Mouse (Mus musculus) heart, postnatal 4 days (tissue): Measurements from ENCODE around the gene Mrpl17. TPM values are rescaled to one million over a fixed set of nuclear protein-coding genes. Genes with fewer than 3 reads are reported as not detected.
A peak's percentile ranks its signal among the peaks of the same experiment; 100 is the strongest.
"Not testable (repeated sequence)": the region's sequence is repeated elsewhere in the genome, so short reads cannot be mapped to it uniquely, and the experiment has no call there.

Experiments
- DNase-seq: peaks from one replicate; pipeline ENCODE4 v3.0.0; 2021
- total RNA-seq, 2 experiments: library from RNA; stranded (reverse); gene quantifications; 2 replicates each; pipeline ENCODE4 v1.2.3; 2021

The Mrpl17 gene
- total RNA-seq: 100 to 1,000 TPM; 106 to 111 TPM

DNA sequence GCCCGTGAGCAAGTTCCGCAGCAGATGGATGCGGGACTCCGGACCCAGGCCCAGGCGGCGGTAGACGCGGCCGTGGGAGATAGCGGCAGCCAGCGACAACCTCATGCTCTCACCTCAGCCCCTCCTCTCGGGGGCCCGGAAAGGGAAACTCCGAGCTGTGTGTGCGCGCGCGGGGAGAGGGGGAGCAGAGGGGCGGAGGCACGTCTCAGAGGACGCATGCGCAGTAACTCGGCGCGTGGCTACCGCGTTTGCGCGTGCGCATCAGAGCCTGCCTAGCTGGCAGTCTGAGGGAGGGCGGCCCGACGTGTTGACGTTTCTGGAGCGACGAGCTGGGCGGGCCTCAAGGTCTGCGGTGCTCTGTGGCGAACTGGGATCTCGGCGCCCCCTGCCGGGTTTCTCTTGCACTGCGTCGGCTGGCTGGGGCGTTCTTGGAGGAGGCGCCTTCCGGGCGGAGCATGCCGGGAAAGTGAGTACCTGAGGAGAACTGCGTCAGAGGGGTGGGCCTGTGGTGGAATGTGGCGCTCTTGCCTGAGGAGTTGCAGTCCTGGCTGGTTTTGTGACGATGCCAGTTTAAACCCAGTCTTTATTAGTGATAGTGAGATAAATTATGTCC, at the start of gene Mrpl17:
Gene Mrpl17, minus strand, starts transcription at position 223 of the 613 bp plus-strand sequence.
- peak; percentile 100 for DNase-seq

GRCm38 (mm10) chr7:105855718-105856560, 45.0 kb upstream of the Mrpl17 start:
- not testable (repeated sequence) for DNase-seq

DNA sequence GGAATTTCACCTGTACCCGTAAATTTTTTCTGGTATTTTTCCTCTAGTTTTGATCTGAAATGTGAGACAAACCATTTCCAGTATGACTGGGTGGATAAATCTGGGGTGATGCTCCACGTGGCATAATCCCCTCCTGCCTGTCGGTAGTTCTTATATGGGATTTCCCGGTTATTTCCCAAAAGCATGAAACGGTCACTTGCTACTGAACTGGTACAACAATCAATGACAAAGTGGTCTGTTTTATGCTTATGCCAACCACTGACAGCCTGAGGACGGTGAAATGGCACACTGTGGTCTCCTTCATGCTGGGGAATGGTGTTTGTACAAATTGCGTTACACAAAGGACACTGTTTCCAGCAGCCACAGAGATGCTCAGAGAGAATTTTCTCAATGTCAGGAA, 13.4 kb upstream of the Mrpl17 start:
- no peak for DNase-seq

GRCm38 (mm10) chr7:105818483-105818882, 7.6 kb upstream of the Mrpl17 start:
- DNase-seq: no peak

DNA sequence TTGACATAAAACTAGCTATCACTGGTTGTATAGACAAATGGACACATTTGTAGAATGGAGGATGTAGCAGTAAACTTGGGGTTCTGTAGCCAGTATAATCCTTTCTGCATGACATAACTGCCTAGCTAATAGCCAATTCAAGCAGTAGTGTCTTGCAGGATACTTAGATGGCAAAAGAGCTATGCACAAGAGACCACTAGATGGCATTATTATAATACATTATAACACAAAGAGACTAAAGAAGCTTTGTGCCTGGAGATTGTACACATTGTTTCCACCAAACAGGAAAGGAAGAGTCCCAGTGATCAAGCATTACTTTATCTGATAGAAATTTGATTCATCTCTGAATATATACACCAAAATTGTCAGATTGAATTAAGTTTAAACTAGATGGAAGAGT, 5.8 kb upstream of the Mrpl17 start:
- no peak for DNase-seq

DNA sequence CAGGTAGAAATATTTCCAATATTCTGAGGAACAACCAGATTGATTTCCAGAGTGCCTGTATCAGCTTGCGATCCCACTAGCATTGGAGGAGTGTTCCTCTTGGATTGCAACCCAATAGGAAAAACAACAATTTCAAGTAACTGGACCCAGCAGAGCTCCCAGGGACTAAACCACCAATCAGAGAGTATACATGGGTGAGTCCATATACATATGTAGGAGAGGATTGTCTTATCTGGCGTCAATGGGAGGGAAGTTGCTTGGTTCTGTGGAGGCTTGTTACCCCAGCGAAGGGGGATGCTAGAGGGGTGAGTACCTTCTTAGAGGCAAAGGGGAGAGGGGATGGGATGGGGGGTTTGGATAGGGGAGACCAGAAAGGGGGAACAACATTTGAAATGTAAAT, 2.4 kb upstream of the Mrpl17 start:
- DNase-seq: no peak

- no peak for DNase-seq
Observed at GRCm38 (mm10) chr7:105812566-105812965, 1.7 kb upstream of the Mrpl17 start.

GRCm38 (mm10) chr7:105811516-105811915, 617 bp upstream of the Mrpl17 start:
- DNase-seq: no peak

- no peak for DNase-seq
Observed at GRCm38 (mm10) chr7:105810280-105810876, 521 bp downstream of the Mrpl17 start.

DNA sequence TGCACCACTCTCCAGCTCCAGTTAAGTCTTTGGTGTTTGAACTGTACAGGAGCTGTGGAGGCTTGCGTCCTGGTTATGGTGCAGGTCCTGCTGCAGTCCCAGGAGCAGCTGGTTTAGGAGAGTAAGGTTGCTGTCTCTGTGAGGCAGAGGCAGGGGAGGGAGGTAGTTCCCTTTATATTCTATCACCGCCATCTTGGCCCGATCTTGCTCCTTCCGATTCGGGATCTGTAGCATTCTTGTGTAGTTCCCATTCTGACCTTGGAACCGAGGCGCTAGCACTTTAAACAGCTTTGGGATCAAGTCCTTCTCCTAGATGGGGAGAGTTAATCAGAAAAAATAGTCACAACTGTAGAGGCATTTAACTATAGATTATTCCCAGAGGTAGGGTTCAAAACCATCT, 1.1 kb downstream of the Mrpl17 start:
- DNase-seq: no peak

GRCm38 (mm10) chr7:105808385-105808784, 2.5 kb downstream of the Mrpl17 start:
- peak; percentile 10 for DNase-seq

DNA sequence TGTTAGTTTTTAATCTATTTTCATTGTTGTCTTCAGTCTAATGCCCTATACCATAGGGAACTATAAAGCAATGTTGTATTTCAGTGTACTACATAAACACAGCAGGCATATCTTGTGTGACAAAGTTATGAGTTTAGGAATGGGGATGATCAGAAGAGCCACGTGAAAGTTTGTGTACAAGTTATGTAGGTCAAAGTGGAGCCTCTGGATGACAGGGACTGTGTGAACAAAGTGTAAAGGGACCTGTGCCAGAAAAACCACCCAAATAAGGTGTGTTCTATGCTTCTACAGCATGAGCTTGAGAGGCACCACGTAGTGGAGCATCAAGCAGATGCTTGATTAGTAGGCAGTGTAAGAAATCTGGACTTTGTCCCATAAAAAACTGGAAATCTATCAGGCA, 4.2 kb downstream of the Mrpl17 start:
- no peak for DNase-seq

DNA sequence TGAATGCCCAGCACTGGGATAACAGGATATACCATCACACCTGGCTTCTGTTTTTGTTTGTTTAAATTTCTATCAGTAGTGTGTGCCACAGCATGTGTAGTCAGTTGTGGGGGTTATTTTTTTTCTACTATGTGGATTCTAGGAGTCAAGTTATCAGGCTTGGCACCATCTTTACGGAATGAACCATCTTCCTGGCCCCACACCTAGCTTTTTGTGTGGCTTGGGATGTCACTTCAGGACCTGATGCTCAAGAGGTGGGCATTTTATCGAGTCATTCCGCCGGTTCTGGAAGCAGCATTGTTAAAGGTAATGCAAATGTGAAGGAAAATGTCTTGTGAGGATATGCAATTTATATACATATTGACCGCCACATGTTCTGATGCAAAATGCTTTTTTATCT, 4.8 kb downstream of the Mrpl17 start:
- no peak for DNase-seq

DNA sequence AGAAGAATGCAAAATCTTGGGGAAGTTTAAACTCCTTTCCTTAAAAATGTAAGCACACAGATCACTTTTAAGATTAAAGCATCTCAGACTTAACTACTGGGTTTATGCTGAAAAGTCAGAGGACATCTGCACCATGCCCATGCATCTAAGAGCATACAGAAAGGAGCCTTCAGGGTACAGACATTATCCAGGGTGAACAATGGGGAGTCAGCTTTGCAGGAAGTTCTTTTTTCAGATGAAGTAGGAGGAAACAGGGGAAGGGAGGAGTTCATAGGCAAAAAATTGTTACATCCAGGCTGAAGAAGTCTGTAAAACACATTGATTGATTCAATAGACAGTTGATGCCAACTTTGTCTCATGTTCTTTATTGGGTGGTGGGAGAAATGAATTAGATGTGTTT, 7.5 kb downstream of the Mrpl17 start:
- no peak for DNase-seq

DNA sequence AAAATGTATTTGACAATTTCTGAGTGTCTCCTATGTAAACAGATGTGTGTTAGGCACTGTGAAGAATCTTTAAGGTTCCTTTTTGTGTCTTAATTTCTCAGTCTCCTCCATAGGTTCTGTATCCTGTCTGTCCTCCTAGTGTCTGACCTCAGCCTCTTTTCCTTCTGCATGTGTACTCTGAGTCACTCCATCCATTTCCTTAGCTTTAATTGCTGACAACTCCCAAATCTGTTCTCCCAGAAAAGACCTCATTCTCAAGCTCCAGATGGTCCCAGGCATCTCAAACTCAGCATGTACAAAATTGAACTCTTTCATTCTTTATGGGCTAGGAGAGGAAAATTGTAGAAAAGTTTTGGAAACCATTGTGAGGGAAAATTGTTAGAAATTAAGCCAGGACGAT, 8.1 kb downstream of the Mrpl17 start:
- no peak for DNase-seq

GRCm38 (mm10) chr7:105802312-105802711, 8.6 kb downstream of the Mrpl17 start:
- DNase-seq: no peak

GRCm38 (mm10) chr7:105796972-105797371, 13.9 kb downstream of the Mrpl17 start:
- DNase-seq: no peak

DNA sequence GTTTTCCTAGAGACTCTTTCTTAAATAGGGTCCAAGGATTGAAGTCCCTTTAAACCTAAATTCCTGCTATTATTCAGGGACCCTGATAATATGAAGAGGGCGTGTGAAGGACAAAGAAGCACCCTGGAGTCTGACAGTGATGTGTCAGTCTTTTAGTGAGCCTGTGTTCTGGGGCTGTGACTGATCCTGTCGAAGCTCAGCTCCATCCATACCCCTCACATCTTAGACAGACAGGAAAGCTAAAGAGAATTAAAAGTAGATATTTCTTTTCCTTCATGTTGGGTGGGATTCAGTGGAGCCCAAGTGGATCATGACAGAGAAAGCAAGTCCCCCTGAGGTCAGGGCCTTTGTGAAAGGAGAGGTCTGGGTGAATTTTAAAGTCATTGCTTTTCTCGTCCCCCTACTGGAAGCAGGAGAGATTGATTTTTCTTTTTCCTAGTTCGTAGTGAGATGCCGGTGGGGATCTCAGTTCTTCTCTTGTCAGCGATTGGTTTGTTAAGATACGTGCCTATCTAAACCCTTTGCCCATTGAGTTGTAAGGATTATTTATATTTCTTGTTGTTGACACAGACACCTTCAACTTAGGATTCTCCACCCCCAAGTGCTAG, 15.0 kb downstream of the Mrpl17 start:
- DNase-seq: no peak

- DNase-seq: peak; percentile 41
Observed at GRCm38 (mm10) chr7:105793701-105794100, 17.2 kb downstream of the Mrpl17 start.

- no peak for DNase-seq
Observed at GRCm38 (mm10) chr7:105791147-105791546, 19.8 kb downstream of the Mrpl17 start.

DNA sequence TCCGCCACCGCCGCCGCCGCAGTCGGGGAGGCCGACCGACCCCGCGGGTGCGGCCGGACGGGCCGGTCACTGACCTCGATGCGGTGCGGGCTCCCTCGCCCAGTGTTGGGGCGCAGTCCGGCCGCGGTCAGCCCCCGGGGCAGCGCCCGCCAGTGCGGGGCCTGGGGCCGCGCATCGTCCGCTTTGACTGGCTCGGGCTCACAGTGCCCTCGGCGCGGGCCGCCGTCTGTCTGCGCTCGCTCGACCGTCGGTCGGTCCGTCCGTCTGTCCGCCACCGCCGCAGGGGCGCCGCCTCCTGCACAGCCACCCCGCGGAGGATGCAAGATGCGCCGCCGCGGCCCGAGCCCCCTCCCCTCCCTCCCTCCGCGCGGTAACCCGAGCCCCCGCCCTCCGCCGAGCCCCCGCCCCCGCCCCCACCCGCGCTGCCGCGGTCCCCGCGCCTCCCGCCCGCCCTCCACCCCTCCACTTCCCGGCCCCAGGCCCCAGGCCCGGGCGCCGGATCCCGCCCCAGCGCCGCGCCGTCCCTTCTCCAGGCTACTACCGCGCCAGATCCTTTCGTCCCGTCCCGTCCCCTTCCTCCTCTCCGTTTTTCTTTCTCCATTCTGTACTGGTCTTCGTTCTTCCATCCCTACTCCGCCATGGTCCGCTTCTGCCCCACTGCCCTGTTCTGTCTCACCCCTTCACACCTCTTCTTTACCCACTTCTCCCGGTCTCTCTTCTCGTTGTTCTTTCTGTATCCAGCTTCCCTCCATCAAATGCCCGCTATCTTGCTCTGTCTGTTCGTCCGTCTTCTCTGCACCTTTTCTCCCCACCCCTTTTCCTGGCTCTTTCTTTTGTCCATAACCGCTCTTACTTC, 23.4 kb downstream of the Mrpl17 start, which contains the start of gene Dchs1:
Gene Dchs1, minus strand, starts transcription at position 370 of the 856 bp plus-strand sequence.
- DNase-seq: peak; percentile 51
